Mouse (Mus musculus) stomach, embryonic 14.5 days (tissue): ENCODE measurements around the gene Alkbh5. TPM values are rescaled to one million over a fixed set of nuclear protein-coding genes. Genes with fewer than 3 reads are reported as not detected.
A peak's percentile ranks its signal among the peaks of the same experiment; 100 is the strongest.
"Not testable (repeated sequence)": the region's sequence is repeated elsewhere in the genome, so short reads cannot be mapped to it uniquely, and the experiment has no call there.

ENCODE experiments used
- ATAC-seq: fragments of 200-750 bp; cut with Nextera tagmentation; 2 replicates; pipeline ENCODE4 v1.8.0; 2017; ENCODE audit warnings: low read depth, moderate TSS enrichment; ENCODE audit not compliant: insufficient number of reproducible peaks, insufficient read depth, low FRiP score
- H3K27ac ChIP-seq: fragments of 300-500 bp; sonication (generic); 2 replicates; pipeline ENCODE4 v1.5.1; 2014; ENCODE audit warnings: mild to moderate bottlenecking, low read length, moderate library complexity, mixed read lengths
- H3K27me3 ChIP-seq: fragments of 300-500 bp; sonication (generic); 2 replicates; pipeline ENCODE4 v1.6.1; 2014; ENCODE audit warnings: low read length, control low read depth, mixed read lengths; ENCODE audit not compliant: control insufficient read depth, insufficient read depth
- H3K36me3 ChIP-seq: fragments of 300-500 bp; sonication (generic); 2 replicates; pipeline ENCODE4 v1.6.1; 2014; ENCODE audit warnings: mild to moderate bottlenecking, control low read depth, low read length, moderate library complexity, mixed read lengths; ENCODE audit not compliant: control insufficient read depth, insufficient read depth
- H3K4me1 ChIP-seq: fragments of 300-500 bp; sonication (generic); 2 replicates; pipeline ENCODE4 v1.6.1; 2014; ENCODE audit warnings: low read length, control low read depth, mixed read lengths; ENCODE audit not compliant: control insufficient read depth, insufficient read depth
- H3K4me2 ChIP-seq: fragments of 300-500 bp; sonication (generic); replicated peaks from 2 replicates; pipeline ENCODE4 v1.6.1; 2014; ENCODE audit warnings: low read depth, low read length, control low read depth
- H3K4me3 ChIP-seq: fragments of 300-500 bp; sonication (generic); 2 replicates; pipeline ENCODE4 v1.5.1; 2014; ENCODE audit warnings: low read depth, low read length, control low read depth
- H3K9ac ChIP-seq: fragments of 300-500 bp; sonication (generic); replicated peaks from 2 replicates; pipeline ENCODE4 v1.6.1; 2014; ENCODE audit warnings: low read depth, mild to moderate bottlenecking, control low read depth, low read length, moderate library complexity, mixed read lengths
- H3K9me3 ChIP-seq: fragments of 300-500 bp; sonication (generic); 2 replicates; pipeline ENCODE4 v1.6.1; 2016; ENCODE audit warnings: low read depth, low read length, control low read depth; ENCODE audit not compliant: control insufficient read depth
- WGBS: fragments of 180-500 bp; shearing (Covaris S2); extraction: QIAGEN DNeasy Blood & Tissue Kit; methylation state at CpG from one replicate; pipeline ENCODE4 v1.1.7; 2014; 5-methylcytosine and 5-hydroxymethylcytosine counted together
- polyA plus RNA-seq: library from polyadenylated mRNA; unstranded; fragments of >200 nt; fragmentation: Nextera tagmentation; extraction: Ambion mirVana; gene quantifications from 2 replicates; pipeline ENCODE4 v1.2.1, GENCODE M21; 2014

Gene Alkbh5
- polyA plus RNA-seq, 1 experiment from 2014 or later, result 35.3 TPM

DNA sequence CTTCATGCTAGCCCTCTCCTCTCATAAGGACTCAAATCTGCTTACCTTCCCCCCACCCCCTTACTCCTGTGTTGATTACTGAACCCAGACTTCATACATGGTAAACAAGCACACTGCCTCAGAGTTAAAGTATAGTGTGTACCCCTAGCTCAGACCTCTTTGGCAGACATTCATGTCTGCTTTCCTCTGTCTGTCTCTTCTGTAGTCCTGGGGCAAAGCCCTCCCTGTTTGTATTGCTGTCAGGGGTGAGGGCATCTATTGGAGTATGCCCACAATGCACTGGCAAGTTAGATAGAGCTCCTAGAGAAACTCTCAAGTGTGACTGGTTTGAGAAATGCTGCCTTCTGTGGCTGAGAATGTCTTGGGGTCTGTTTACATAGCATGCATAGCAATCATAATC lies 16.9 kb downstream of the Alkbh5 start:
- Histone ChIP-seq H3K27ac (no peak overlapping the region), H3K27me3 (no peaks in the 10 kb centered on the region), H3K9me3 (no peaks in the 10 kb centered on the region), H3K4me3 (no peak overlapping the region), H3K9ac (no peak overlapping the region), H3K36me3 (peaks cover 65% of the 10 kb centered on the region), H3K4me2 (no peak overlapping the region), H3K4me1 (no peaks in the 10 kb centered on the region)
- no peak for ATAC-seq

DNA sequence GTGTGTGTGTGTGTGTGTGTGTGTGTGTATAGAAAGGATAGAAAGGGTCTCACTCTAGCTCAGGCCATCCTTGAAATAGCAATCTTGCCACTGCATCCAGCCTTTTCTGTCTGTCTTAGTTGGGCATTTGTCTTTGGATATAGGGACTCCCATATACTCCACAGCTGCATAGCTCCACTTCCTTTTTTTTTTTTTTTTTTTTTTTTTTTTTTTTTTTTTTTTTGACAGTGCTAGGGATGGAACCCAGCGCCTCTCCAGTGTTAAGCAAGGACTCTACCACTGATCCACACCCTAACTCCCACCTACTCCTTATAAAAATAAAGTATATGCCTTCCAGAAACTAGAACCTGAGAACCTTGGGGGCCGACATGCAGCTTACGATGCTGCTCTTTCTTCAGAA lies 21.5 kb downstream of the Alkbh5 start:
- 89% methylated on average over 3 of the region's 3 CpGs for WGBS
- H3K27me3 ChIP-seq, result no peaks in the 10 kb centered on the region
- ATAC-seq, result no peak
- H3K36me3 ChIP-seq, result peaks cover 46% of the 10 kb centered on the region
- H3K4me2 ChIP-seq, result no peak overlapping the region
- no peak overlapping the region for H3K4me3 ChIP-seq
- no peak overlapping the region for H3K27ac ChIP-seq
- H3K9me3 ChIP-seq, result no peaks in the 10 kb centered on the region
- H3K9ac ChIP-seq, result no peak overlapping the region
- H3K4me1 ChIP-seq, result no peaks in the 10 kb centered on the region

DNA sequence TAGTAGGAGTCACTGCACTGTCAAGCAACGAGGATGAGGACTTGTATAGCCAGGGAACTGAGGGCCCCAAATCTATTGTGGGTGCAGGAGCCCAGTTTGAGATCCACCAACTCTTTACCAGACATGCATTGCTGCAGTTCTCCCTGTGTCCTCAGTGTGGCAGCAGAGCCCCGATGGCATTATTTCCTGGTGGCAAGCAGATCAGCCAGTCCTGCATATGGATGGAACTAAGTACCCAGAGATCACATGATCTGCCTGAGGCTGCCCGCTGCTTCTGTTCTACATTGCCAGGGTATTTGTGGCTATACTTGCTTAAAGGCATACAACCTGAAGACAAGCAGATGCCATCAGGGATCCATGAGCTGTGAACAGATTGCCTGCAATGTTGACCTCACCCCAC lies 23.2 kb downstream of the Alkbh5 start:
- 8% methylated on average over 3 of the region's 3 CpGs for WGBS
- no peaks in the 10 kb centered on the region for H3K4me1 ChIP-seq
- no peaks in the 10 kb centered on the region for H3K27me3 ChIP-seq
- peaks cover 32% of the 10 kb centered on the region for H3K36me3 ChIP-seq
- H3K9me3 ChIP-seq, result no peaks in the 10 kb centered on the region
- H3K4me2 ChIP-seq, result no peak overlapping the region
- H3K9ac ChIP-seq, result no peak overlapping the region
- H3K4me3 ChIP-seq, result no peak overlapping the region
- ATAC-seq, result 0 out of 2 replicates have a peak, but pooled peaks have one; percentile 33
- no peak overlapping the region for H3K27ac ChIP-seq

- H3K4me3 ChIP-seq, H3K9me3 ChIP-seq, H3K27me3 ChIP-seq, ATAC-seq, H3K36me3 ChIP-seq, H3K4me1 ChIP-seq, H3K4me2 ChIP-seq, H3K9ac ChIP-seq, H3K27ac ChIP-seq: not testable (repeated sequence)
- 81% methylated on average over 8 of the region's 12 CpGs for WGBS
Measured at GRCm38 (mm10) chr11:60574006-60574405, 37.8 kb downstream of the Alkbh5 start.

Other genes with a start within 250 kb of the Alkbh5 start
- gene Tom1l2, start 183.5 kb upstream of the Alkbh5 start, polyA plus RNA-seq, result 22.2 and 22.7 TPM in 2 replicates
- gene Drc3, start 183.1 kb upstream of the Alkbh5 start, polyA plus RNA-seq, result 0.98 and 1.8 TPM in 2 replicates
- 27.0 and 28.0 TPM in 2 replicates for gene Gid4, start 119.2 kb upstream of the Alkbh5 start, polyA plus RNA-seq
- gene Atpaf2, start 117.9 kb upstream of the Alkbh5 start, polyA plus RNA-seq, result 50.7 TPM in 2 replicates
- gene Drg2, start 81.8 kb upstream of the Alkbh5 start, polyA plus RNA-seq, result 98.8 and 110 TPM in 2 replicates
- gene Myo15, start 67.0 kb upstream of the Alkbh5 start, polyA plus RNA-seq, result 0.13 and 0.21 TPM in 2 replicates
- 51.8 and 55.1 TPM in 2 replicates for gene Llgl1, start 163.3 kb downstream of the Alkbh5 start, polyA plus RNA-seq
- gene Flii, start 190.9 kb downstream of the Alkbh5 start, polyA plus RNA-seq, result 67.6 and 76.2 TPM in 2 replicates
- 12.9 and 13.5 TPM in 2 replicates for gene Mief2, start 192.0 kb downstream of the Alkbh5 start, polyA plus RNA-seq
- gene Top3a, start 241.0 kb downstream of the Alkbh5 start, polyA plus RNA-seq, result 13.8 and 14.7 TPM in 2 replicates
- 7.0 and 7.8 TPM in 2 replicates for gene Smcr8, start 241.1 kb downstream of the Alkbh5 start, polyA plus RNA-seq